ENCODE assay signal across 8 mouse cellular contexts in genomic region chr6:141433917-141434756, GRCm38 (mm10).
DNase-seq lines count a peak whose midpoint lies in the region; ATAC-seq lines count a peak whose summit lies in the region.

No protein-coding gene starts in this region.

- H3K27ac ChIP-seq in kidney, embryonic 14.5 days (ENCODE audit: low read depth, low read length), result peak overlapping the region; percentile 68
- H3K27ac ChIP-seq in embryonic facial prominence, embryonic 13.5 days, result peak overlapping the region; percentile 24; the same call in 1 of the 2 replicates
- H3K27ac ChIP-seq in intestine, embryonic 15.5 days, result peak overlapping the region; percentile 32; the same call in 1 of the 2 replicates
- H3K27ac ChIP-seq in midbrain, embryonic 10.5 days (replicated peaks), result peak overlapping the region; percentile 42; the same call in 1 of the 2 replicates
- peak overlapping the region; percentile 48 for H3K27ac ChIP-seq in stomach, embryonic 16.5 days (ENCODE audit: low read length)

- no peak for DNase-seq in kidney, adult 9 months
- no peak for DNase-seq in midbrain, embryonic 10.5 days (ENCODE audit: low spot score)
- no peak for DNase-seq in cerebellum, adult 11 months
- no peak for DNase-seq in testis, postnatal 14 days (ENCODE audit: low spot score)

- WGBS in kidney, embryonic 14.5 days, result 18% methylated on average over 10 of the region's 10 CpGs
- WGBS in embryonic facial prominence, embryonic 13.5 days, result 24% methylated on average over 10 of the region's 10 CpGs
- 20% methylated on average over 10 of the region's 10 CpGs for WGBS in intestine, embryonic 15.5 days
- WGBS in midbrain, embryonic 10.5 days, result 73% methylated on average over 10 of the region's 10 CpGs
- 24% methylated on average over 10 of the region's 10 CpGs for WGBS in stomach, embryonic 16.5 days

- H3K4me3 ChIP-seq in kidney, embryonic 14.5 days (ENCODE audit: low read length), result no peak overlapping the region
- H3K4me3 ChIP-seq in embryonic facial prominence, embryonic 13.5 days, result no peak overlapping the region
- no peak overlapping the region for H3K4me3 ChIP-seq in intestine, embryonic 15.5 days (replicated peaks)
- no peak overlapping the region for H3K4me3 ChIP-seq in midbrain, embryonic 10.5 days
- H3K4me3 ChIP-seq in stomach, embryonic 16.5 days (replicated peaks; ENCODE audit: low read length), result no peak overlapping the region

- ATAC-seq in kidney, embryonic 14.5 days (ENCODE audit: low FRiP score, low TSS enrichment), result peak; percentile 81
- no peak for ATAC-seq in embryonic facial prominence, embryonic 13.5 days (ENCODE audit: insufficient number of reproducible peaks, insufficient read depth, low FRiP score, low TSS enrichment, low read depth)
- ATAC-seq in intestine, embryonic 15.5 days, result peak; percentile 73
- ATAC-seq in stomach, embryonic 16.5 days (ENCODE audit: insufficient read depth, low FRiP score), result no peak

- H3K4me1 ChIP-seq in kidney, embryonic 14.5 days (ENCODE audit: control insufficient read depth, insufficient read depth, low read length), result peaks cover 10% of the 10 kb centered on the region
- H3K4me1 ChIP-seq in embryonic facial prominence, embryonic 13.5 days, result peaks cover 15% of the 10 kb centered on the region
- H3K4me1 ChIP-seq in intestine, embryonic 15.5 days (replicated peaks), result 0 out of 2 replicates have a peak, but pooled peaks cover 7% of the 10 kb centered on the region
- H3K4me1 ChIP-seq in midbrain, embryonic 10.5 days, result peaks cover 7% of the 10 kb centered on the region
- peaks cover 18% of the 10 kb centered on the region for H3K4me1 ChIP-seq in stomach, embryonic 16.5 days (ENCODE audit: control insufficient read depth, insufficient read depth, low read length)

- H3K9me3 ChIP-seq in kidney, embryonic 14.5 days (ENCODE audit: control insufficient read depth, low read length), result no peaks in the 10 kb centered on the region
- no peaks in the 10 kb centered on the region for H3K9me3 ChIP-seq in embryonic facial prominence, embryonic 13.5 days
- 0 out of 2 replicates have a peak, but pooled peaks cover 2% of the 10 kb centered on the region for H3K9me3 ChIP-seq in intestine, embryonic 15.5 days
- H3K9me3 ChIP-seq in midbrain, embryonic 10.5 days (replicated peaks), result no peaks in the 10 kb centered on the region
- H3K9me3 ChIP-seq in stomach, embryonic 16.5 days (replicated peaks; ENCODE audit: control insufficient read depth, low read length), result no peaks in the 10 kb centered on the region; the same call in 1 of the 2 replicates

- no peak overlapping the region; the same call in 1 of the 2 replicates for H3K9ac ChIP-seq in kidney, embryonic 14.5 days (ENCODE audit: low read depth, low read length)
- H3K9ac ChIP-seq in embryonic facial prominence, embryonic 13.5 days, result no peak overlapping the region
- no peak overlapping the region for H3K9ac ChIP-seq in intestine, embryonic 15.5 days
- H3K9ac ChIP-seq in stomach, embryonic 16.5 days (ENCODE audit: low read length), result no peak overlapping the region

- H3K36me3 ChIP-seq in kidney, embryonic 14.5 days (ENCODE audit: control insufficient read depth, insufficient read depth, low read length), result no peaks in the 10 kb centered on the region
- peaks cover 7% of the 10 kb centered on the region; the same call in 1 of the 2 replicates for H3K36me3 ChIP-seq in embryonic facial prominence, embryonic 13.5 days
- no peaks in the 10 kb centered on the region for H3K36me3 ChIP-seq in intestine, embryonic 15.5 days
- H3K36me3 ChIP-seq in midbrain, embryonic 10.5 days, result no peaks in the 10 kb centered on the region
- no peaks in the 10 kb centered on the region; the same call in 1 of the 2 replicates for H3K36me3 ChIP-seq in stomach, embryonic 16.5 days (ENCODE audit: control insufficient read depth, insufficient read depth, low read length)

- H3K4me2 ChIP-seq in kidney, embryonic 14.5 days (replicated peaks; ENCODE audit: low read depth, low read length), result no peak overlapping the region
- H3K4me2 ChIP-seq in embryonic facial prominence, embryonic 13.5 days, result no peak overlapping the region
- H3K4me2 ChIP-seq in intestine, embryonic 15.5 days (replicated peaks), result no peak overlapping the region
- H3K4me2 ChIP-seq in stomach, embryonic 16.5 days (ENCODE audit: low read depth, low read length), result no peak overlapping the region

- H3K27me3 ChIP-seq in kidney, embryonic 14.5 days (ENCODE audit: control insufficient read depth, insufficient read depth, low read length), result no peaks in the 10 kb centered on the region
- H3K27me3 ChIP-seq in embryonic facial prominence, embryonic 13.5 days, result no peaks in the 10 kb centered on the region
- no peaks in the 10 kb centered on the region for H3K27me3 ChIP-seq in intestine, embryonic 15.5 days (replicated peaks)
- H3K27me3 ChIP-seq in midbrain, embryonic 10.5 days (ENCODE audit: low read depth, poor library complexity, severe bottlenecking), result no peaks in the 10 kb centered on the region
- H3K27me3 ChIP-seq in stomach, embryonic 16.5 days (ENCODE audit: control insufficient read depth, insufficient read depth, low read length), result no peaks in the 10 kb centered on the region

Comparison
In these comparisons a context has a peak if more than half of its experiments do, and no peak if none do; other contexts are left out.
1. ATAC-seq: peak in kidney, embryonic 14.5 days (single experiment) and intestine, embryonic 15.5 days (single experiment); none in embryonic facial prominence, embryonic 13.5 days (single experiment) and stomach, embryonic 16.5 days (single experiment).
2. Peak in every context shown above with its lines, with median percentiles within 50 percentile points of each other: H3K27ac ChIP-seq.